Comparison of ENCODE assay signal across 10 mouse cellular contexts in genomic region chr11:33180701-33181116, GRCm38 (mm10). TPM values are rescaled to one million over a fixed set of nuclear protein-coding genes. Genes with fewer than 3 reads are reported as not detected.
DNase-seq lines count a peak whose midpoint lies in the region; ATAC-seq lines count a peak whose summit lies in the region.
"Had no signal": no experiment of that assay in that cellular context is flagged by ENCODE, and none has a peak within 500 bp of the region (broad histone marks: within the 10 kb centered on the region; RNA-seq: fewer than 3 reads in every experiment).

No protein-coding gene starts in this region.

- 2% methylated on average over 18 of the region's 18 CpGs for WGBS in heart, embryonic 16.5 days
- 1% methylated on average over 18 of the region's 18 CpGs for WGBS in hindbrain, embryonic 12.5 days
- WGBS in midbrain, embryonic 16.5 days, result 4% methylated on average over 18 of the region's 18 CpGs

- H3K4me3 ChIP-seq in heart, embryonic 16.5 days (ENCODE audit: low read length), result peak overlapping the region; percentile 34
- peak overlapping the region; percentile 14 for H3K4me3 ChIP-seq in hindbrain, embryonic 12.5 days
- no peak overlapping the region; the same call in 1 of the 2 replicates for H3K4me3 ChIP-seq in midbrain, embryonic 16.5 days (ENCODE audit: low read depth, low read length)

- H3K27ac ChIP-seq in heart, embryonic 16.5 days (ENCODE audit: low read length), result no peak overlapping the region
- no peak overlapping the region for H3K27ac ChIP-seq in hindbrain, embryonic 12.5 days
- no peak overlapping the region for H3K27ac ChIP-seq in midbrain, embryonic 16.5 days (ENCODE audit: low read length)

- H3K9me3 ChIP-seq in heart, embryonic 16.5 days (replicated peaks; ENCODE audit: control insufficient read depth, low read length), result no peaks in the 10 kb centered on the region
- no peaks in the 10 kb centered on the region for H3K9me3 ChIP-seq in hindbrain, embryonic 12.5 days (replicated peaks)
- no peaks in the 10 kb centered on the region for H3K9me3 ChIP-seq in midbrain, embryonic 16.5 days (replicated peaks; ENCODE audit: control insufficient read depth, low read length, poor library complexity, severe bottlenecking)

- peaks cover 3% of the 10 kb centered on the region; the same call in 1 of the 2 replicates for H3K4me1 ChIP-seq in heart, embryonic 16.5 days (ENCODE audit: control insufficient read depth, insufficient read depth, low read length)
- H3K4me1 ChIP-seq in hindbrain, embryonic 12.5 days, result peaks cover 8% of the 10 kb centered on the region
- peaks cover 5% of the 10 kb centered on the region; the same call in 1 of the 2 replicates for H3K4me1 ChIP-seq in midbrain, embryonic 16.5 days (ENCODE audit: control insufficient read depth, insufficient read depth, low read length)

- intact Hi-C loops in heart, postnatal 14 days (cut with DNase I), result no loop called here
- intact Hi-C loops in left cerebral cortex, postnatal 36 days (cut with DNase I), result no loop called here
- intact Hi-C loops in gastrocnemius, postnatal 14 days (cut with DNase I; ENCODE audit: low total_unique reads), result no loop called here

- no peak for ATAC-seq in heart, embryonic 16.5 days (replicated peaks; ENCODE audit: extremely low read depth, insufficient read depth, low FRiP score)
- ATAC-seq in hindbrain, embryonic 12.5 days (ENCODE audit: low FRiP score), result peak; percentile 41; the same call in 1 of the 2 replicates
- no peak for ATAC-seq in midbrain, embryonic 16.5 days
- ATAC-seq: CD4-positive, CD25-positive, alpha-beta regulatory T cell, adult 4 months had no signal

- H3K36me3 ChIP-seq in heart, embryonic 16.5 days (ENCODE audit: control insufficient read depth, insufficient read depth), result no peaks in the 10 kb centered on the region
- H3K36me3 ChIP-seq in hindbrain, embryonic 12.5 days, result no peaks in the 10 kb centered on the region
- no peaks in the 10 kb centered on the region for H3K36me3 ChIP-seq in midbrain, embryonic 16.5 days (ENCODE audit: control insufficient read depth, insufficient read depth, low read length)

- H3K9ac ChIP-seq in heart, embryonic 16.5 days (ENCODE audit: low read length), result peak overlapping the region; percentile 18; the same call in 1 of the 2 replicates
- H3K9ac ChIP-seq in hindbrain, embryonic 12.5 days, result peak overlapping the region; percentile 33
- H3K9ac ChIP-seq in midbrain, embryonic 16.5 days (ENCODE audit: low read depth, low read length), result no peak overlapping the region

- H3K27me3 ChIP-seq in heart, embryonic 16.5 days (ENCODE audit: control insufficient read depth, insufficient read depth, low read length), result peaks cover 28% of the 10 kb centered on the region
- peaks cover 36% of the 10 kb centered on the region for H3K27me3 ChIP-seq in hindbrain, embryonic 12.5 days
- H3K27me3 ChIP-seq in midbrain, embryonic 16.5 days (ENCODE audit: control insufficient read depth, insufficient read depth, low read depth, low read length), result peaks cover 11% of the 10 kb centered on the region

- DNase-seq in heart, postnatal 14 days, result no peak
- peak; percentile 62 for DNase-seq in embryo, embryonic 10 days (ENCODE audit: low spot score)
- no peak for DNase-seq in left cerebral cortex, postnatal 36 days (ENCODE audit: low spot score in 2 of 2)
- DNase-seq in gastrocnemius, postnatal 14 days, result no peak
- DNase-seq in T-cell, adult 2 months (ENCODE audit: low spot score), result no peak
- DNase-seq: lung, adult 18-20 months had no signal

- peak overlapping the region; percentile 65 for H3K4me2 ChIP-seq in heart, embryonic 16.5 days (ENCODE audit: low read depth, low read length)
- peak overlapping the region; percentile 45 for H3K4me2 ChIP-seq in hindbrain, embryonic 12.5 days (replicated peaks)
- H3K4me2 ChIP-seq in midbrain, embryonic 16.5 days (ENCODE audit: low read length), result peak overlapping the region; percentile 51

RNA-seq across cellular contexts. Expression of gene Npm1, which starts 17.7 kb away (rescaled TPM):
- polyA plus RNA-seq in heart, embryonic 16.5 days (2015; fragmentation: Nextera tagmentation; extraction: Ambion mirVana), result 424 and 467 TPM in 2 replicates
- total RNA-seq in heart, postnatal 14 days (2021), result 100 to 1,000 TPM; 136 to 152 TPM
- polyA plus RNA-seq in hindbrain, embryonic 12.5 days (2016; fragmentation: Nextera tagmentation; extraction: Ambion mirVana), result 615 and 624 TPM in 2 replicates
- 349 and 380 TPM in 2 replicates for polyA plus RNA-seq in midbrain, embryonic 16.5 days (2015; fragmentation: Nextera tagmentation; extraction: Ambion mirVana)
- total RNA-seq in left cerebral cortex, postnatal 36 days (2021), result 100 to 1,000 TPM; 139 to 148 TPM
- 100 to 1,000 TPM; 136 to 145 TPM for total RNA-seq in gastrocnemius, postnatal 14 days (2021)

RNA-seq across cellular contexts. Expression of gene Tlx3, which starts 22.7 kb away (rescaled TPM):
- not detected in 2 replicates for polyA plus RNA-seq in heart, embryonic 16.5 days (2015; fragmentation: Nextera tagmentation; extraction: Ambion mirVana)
- total RNA-seq in heart, postnatal 14 days (2021), result not detected
- 29.8 and 33.8 TPM in 2 replicates for polyA plus RNA-seq in hindbrain, embryonic 12.5 days (2016; fragmentation: Nextera tagmentation; extraction: Ambion mirVana)
- polyA plus RNA-seq in midbrain, embryonic 16.5 days (2015; fragmentation: Nextera tagmentation; extraction: Ambion mirVana), result 0.85 and 0.89 TPM in 2 replicates
- not detected for total RNA-seq in left cerebral cortex, postnatal 36 days (2021)
- not detected for total RNA-seq in gastrocnemius, postnatal 14 days (2021)
- polyA plus RNA-seq: CD4-positive, CD25-positive, alpha-beta regulatory T cell, adult 4 months had no signal

RNA-seq across cellular contexts. Expression of gene Fgf18, which starts 33.5 kb away (rescaled TPM):
- polyA plus RNA-seq in heart, embryonic 16.5 days (2015; fragmentation: Nextera tagmentation; extraction: Ambion mirVana), result 9.2 and 11.5 TPM in 2 replicates
- total RNA-seq in heart, postnatal 14 days (2021), result 1 to 10 TPM; 4.1 to 4.9 TPM
- 9.8 and 10.7 TPM in 2 replicates for polyA plus RNA-seq in hindbrain, embryonic 12.5 days (2016; fragmentation: Nextera tagmentation; extraction: Ambion mirVana)
- polyA plus RNA-seq in midbrain, embryonic 16.5 days (2015; fragmentation: Nextera tagmentation; extraction: Ambion mirVana), result 2.7 and 4.8 TPM in 2 replicates
- 1 to 10 TPM; 2.9 to 3.7 TPM for total RNA-seq in left cerebral cortex, postnatal 36 days (2021)
- 1 to 10 TPM; 1.9 to 5.6 TPM for total RNA-seq in gastrocnemius, postnatal 14 days (2021)
- polyA plus RNA-seq: CD4-positive, CD25-positive, alpha-beta regulatory T cell, adult 4 months had no signal
